Mouse (Mus musculus) myocyte (in vitro differentiated cells): ENCODE data around the gene Ptprd.

Experiments used
- CEBPB ChIP-seq: IDR thresholded peaks from 2 replicates; pipeline ENCODE4 v1.6.1; 2011; ENCODE audit warnings: mild to moderate bottlenecking, moderate library complexity; ENCODE audit not compliant: poor library complexity, insufficient read depth, severe bottlenecking
- E2F4 ChIP-seq: IDR thresholded peaks from one replicate; pipeline ENCODE4 v1.6.1; 2011; ENCODE audit warnings: mild to moderate bottlenecking, control low read depth, moderate library complexity; ENCODE audit not compliant: insufficient read depth
- MAX ChIP-seq: IDR thresholded peaks from one replicate; pipeline ENCODE4 v1.6.1; 2011; ENCODE audit warnings: low read depth, mild to moderate bottlenecking, control low read depth
- POLR2A ChIP-seq: IDR thresholded peaks from one replicate; pipeline ENCODE4 v1.6.1; 2011; ENCODE audit warnings: low read depth, mild to moderate bottlenecking, control low read depth, moderate library complexity; ENCODE audit not compliant: insufficient read length
- REST ChIP-seq: IDR thresholded peaks from one replicate; pipeline ENCODE4 v1.6.1; 2011; ENCODE audit warnings: mild to moderate bottlenecking, control low read depth, moderate library complexity; ENCODE audit not compliant: insufficient read depth, insufficient read length

GRCm38 (mm10) chr4:75991621-75992245 lies 2220.0 kb downstream of the Ptprd start:
- no peak for TF ChIP-seq E2F4
- TF ChIP-seq MAX: no peak
- TF ChIP-seq CEBPB: no peak
- no peak for TF ChIP-seq REST
- no peak for TF ChIP-seq POLR2A
